Mouse (Mus musculus): Measurements from ENCODE around the gene Ehbp1. TPM values are rescaled to one million over a fixed set of nuclear protein-coding genes. Genes with fewer than 3 reads are reported as not detected.

The Ehbp1 gene
- polyA plus RNA-seq, 1 experiment: 2.2 TPM

DNA sequence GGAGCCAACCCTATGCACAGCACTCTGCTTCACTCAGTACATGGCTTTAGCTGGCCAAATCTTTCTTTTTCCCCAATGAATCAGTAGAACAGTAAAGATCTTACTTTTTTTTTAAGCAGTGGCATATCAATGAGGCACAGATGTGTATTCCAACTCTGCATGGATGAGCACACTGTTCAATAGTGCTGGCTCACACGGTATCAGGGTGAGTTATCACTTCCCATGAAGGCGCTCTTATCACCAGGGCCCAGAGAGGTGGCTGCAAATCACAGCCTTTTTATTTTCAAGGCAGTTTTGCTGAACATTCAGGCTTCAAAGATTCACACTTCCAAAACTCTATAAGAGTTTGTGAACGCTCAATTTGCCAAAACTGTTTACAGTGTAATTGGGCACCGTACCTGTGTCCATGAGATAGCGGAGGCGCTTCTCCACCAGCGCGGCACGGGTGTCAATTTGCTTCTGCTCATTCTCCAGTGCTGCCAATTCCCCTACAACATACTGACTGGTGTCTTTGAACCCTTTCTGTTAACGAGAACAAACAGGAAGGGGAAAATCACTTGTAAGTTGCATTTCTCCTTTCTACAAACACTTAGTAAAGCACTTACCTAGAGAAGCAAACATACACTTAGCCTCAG lies 288.9 kb downstream of the Ehbp1 start:
- no peaks in the 10 kb centered on the region for H3K79me3 ChIP-seq (ENCODE audit: low read depth)
- no peak for TF ChIP-seq USF1 (IDR thresholded peaks at IDR 0.05; ENCODE audit: low read depth)
- TF ChIP-seq MYOG (IDR thresholded peaks at IDR 0.05; ENCODE audit: control insufficient read depth, extremely low read depth, insufficient read length): no peak
- no peak for TF ChIP-seq MYOD1 (IDR thresholded peaks at IDR 0.05; ENCODE audit: control insufficient read depth, insufficient read length, low read depth)
- no peak for TF ChIP-seq CEBPB (IDR thresholded peaks at IDR 0.05; ENCODE audit: low read depth)
- no peak for TF ChIP-seq MAX (IDR thresholded peaks at IDR 0.05)
- no peak for TF ChIP-seq CTCF (IDR thresholded peaks at IDR 0.05; ENCODE audit: control insufficient read depth, insufficient read depth, insufficient read length)
- no peak for TF ChIP-seq FOSL1 (IDR thresholded peaks at IDR 0.05; ENCODE audit: insufficient read depth, low read length, poor library complexity, severe bottlenecking)

DNA sequence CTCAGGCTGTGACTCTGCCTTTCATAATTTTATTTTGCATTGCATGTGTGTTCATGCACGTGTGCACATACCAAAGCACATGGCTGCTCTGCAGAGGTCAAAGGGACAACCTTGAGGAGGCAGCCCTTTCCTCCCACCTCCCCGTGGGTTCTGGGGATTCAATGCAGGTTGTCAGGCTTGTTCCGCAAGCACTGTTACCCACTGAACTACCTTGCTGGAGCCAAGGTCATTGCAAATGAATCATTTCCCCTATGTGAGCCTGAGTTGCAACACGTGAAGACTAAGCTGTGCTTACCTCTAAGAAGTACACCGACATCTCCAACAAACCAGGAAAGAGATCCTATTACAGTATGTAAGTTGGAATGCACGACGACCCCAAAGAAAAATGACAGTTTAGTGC lies 291.2 kb downstream of the Ehbp1 start:
- H3K27me3 ChIP-seq (ENCODE audit: control insufficient read depth, insufficient read depth, insufficient read length): no peaks in the 10 kb centered on the region
- no peaks in the 10 kb centered on the region for H3K79me2 ChIP-seq (ENCODE audit: control insufficient read depth, insufficient read depth)
- H3ac ChIP-seq (ENCODE audit: control insufficient read depth, insufficient read length, low read depth): no peak overlapping the region
- H3K79me3 ChIP-seq (ENCODE audit: low read depth): no peaks in the 10 kb centered on the region
- no peaks in the 10 kb centered on the region for H3K36me3 ChIP-seq (ENCODE audit: control insufficient read depth, insufficient read depth)
- TF ChIP-seq CTCF (IDR thresholded peaks at IDR 0.05; ENCODE audit: control insufficient read depth, insufficient read depth, insufficient read length): no peak
- TF ChIP-seq MAX (IDR thresholded peaks at IDR 0.05): no peak
- H3K4me3 ChIP-seq (ENCODE audit: insufficient read depth, poor library complexity, severe bottlenecking): no peak overlapping the region

More for the DNA sequence above, 288.9 kb downstream of the Ehbp1 start:
- Histone ChIP-seq H3K79me2 (ENCODE audit: control insufficient read depth, insufficient read depth) (no peaks in the 10 kb centered on the region), H3K36me3 (ENCODE audit: control insufficient read depth, insufficient read depth) (no peaks in the 10 kb centered on the region), H3K27me3 (ENCODE audit: control insufficient read depth, insufficient read depth, insufficient read length) (no peaks in the 10 kb centered on the region), H3ac (ENCODE audit: control insufficient read depth, insufficient read length, low read depth) (no peak overlapping the region), H3K4me3 (ENCODE audit: insufficient read depth, poor library complexity, severe bottlenecking) (no peak overlapping the region)

DNA sequence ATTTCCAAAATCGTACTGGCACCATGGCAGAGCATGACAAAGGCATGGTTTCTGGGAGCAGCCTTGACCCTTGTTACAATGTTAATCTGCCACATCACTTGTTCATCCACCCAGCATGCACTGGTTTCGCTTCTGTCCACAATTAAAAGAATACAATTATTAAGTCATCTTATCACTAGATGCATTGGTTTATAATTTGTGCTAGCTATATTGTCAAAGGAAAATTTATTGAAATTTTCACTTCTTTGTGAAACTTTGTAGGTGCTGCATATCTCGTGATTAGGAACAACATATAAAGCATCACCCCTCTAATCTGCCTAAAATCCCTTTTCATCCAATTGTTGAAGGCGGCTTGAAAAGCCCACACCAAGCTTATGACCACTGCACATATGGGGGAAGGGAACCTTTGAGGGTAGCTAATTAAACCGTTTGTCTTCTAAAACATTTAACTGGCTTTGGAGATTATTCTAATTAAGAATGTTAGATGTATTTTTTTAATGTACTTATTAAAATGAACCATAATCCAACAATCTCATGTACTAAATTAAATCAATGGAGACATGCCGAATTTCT lies 302.2 kb downstream of the Ehbp1 start:
- TF ChIP-seq MYOD1 (IDR thresholded peaks at IDR 0.05; ENCODE audit: control insufficient read depth, insufficient read length, low read depth): no peak
- TF ChIP-seq CTCF (IDR thresholded peaks at IDR 0.05; ENCODE audit: control insufficient read depth, insufficient read depth, insufficient read length): no peak
- TF ChIP-seq MAX (IDR thresholded peaks at IDR 0.05): no peak
- no peak for TF ChIP-seq FOSL1 (IDR thresholded peaks at IDR 0.05; ENCODE audit: insufficient read depth, low read length, poor library complexity, severe bottlenecking)
- no peak for TF ChIP-seq USF1 (IDR thresholded peaks at IDR 0.05; ENCODE audit: low read depth)
- TF ChIP-seq MYOG (IDR thresholded peaks at IDR 0.05; ENCODE audit: control insufficient read depth, extremely low read depth, insufficient read length): no peak
- TF ChIP-seq CEBPB (IDR thresholded peaks at IDR 0.05; ENCODE audit: low read depth): no peak
- no peaks in the 10 kb centered on the region for H3K79me2 ChIP-seq (ENCODE audit: control insufficient read depth, insufficient read depth)
- no peaks in the 10 kb centered on the region for H3K79me3 ChIP-seq (ENCODE audit: low read depth)
- no peaks in the 10 kb centered on the region for H3K27me3 ChIP-seq (ENCODE audit: control insufficient read depth, insufficient read depth, insufficient read length)
- no peaks in the 10 kb centered on the region for H3K36me3 ChIP-seq (ENCODE audit: control insufficient read depth, insufficient read depth)
- H3K4me3 ChIP-seq (ENCODE audit: insufficient read depth, poor library complexity, severe bottlenecking): no peak overlapping the region
- H3ac ChIP-seq (ENCODE audit: control insufficient read depth, insufficient read length, low read depth): no peak overlapping the region

DNA sequence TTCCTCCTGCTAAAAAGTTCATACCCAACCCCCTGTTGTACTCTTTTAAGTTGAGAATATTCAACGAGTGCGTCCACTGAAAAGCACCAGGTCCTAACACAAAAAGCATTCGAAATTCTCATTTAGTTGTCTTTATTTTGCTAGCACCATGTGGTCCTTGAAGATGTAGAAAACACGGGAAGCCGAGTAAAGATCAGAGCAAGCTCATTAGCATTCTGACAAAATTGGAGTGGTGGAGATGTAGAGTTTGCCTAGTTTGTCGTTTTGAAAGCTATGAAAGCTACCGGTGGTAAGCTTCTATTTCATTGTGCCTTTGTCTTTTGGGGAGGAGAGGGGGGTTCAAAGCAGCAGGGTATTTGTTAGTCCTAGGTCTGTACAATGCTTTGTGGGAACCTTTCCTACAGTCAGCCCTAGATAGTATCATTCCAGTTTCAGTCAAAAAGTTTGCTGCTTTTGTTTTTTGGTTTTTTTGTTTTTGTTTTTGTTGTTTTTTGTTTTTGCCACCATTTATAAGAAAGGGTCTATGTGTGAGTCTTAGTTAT lies 307.5 kb downstream of the Ehbp1 start:
- no peaks in the 10 kb centered on the region for H3K36me3 ChIP-seq (ENCODE audit: control insufficient read depth, insufficient read depth)
- no peak for TF ChIP-seq MYOD1 (IDR thresholded peaks at IDR 0.05; ENCODE audit: control insufficient read depth, insufficient read length, low read depth)
- TF ChIP-seq CTCF (IDR thresholded peaks at IDR 0.05; ENCODE audit: control insufficient read depth, insufficient read depth, insufficient read length): no peak
- no peak for TF ChIP-seq CEBPB (IDR thresholded peaks at IDR 0.05; ENCODE audit: low read depth)
- TF ChIP-seq MYOG (IDR thresholded peaks at IDR 0.05; ENCODE audit: control insufficient read depth, extremely low read depth, insufficient read length): no peak
- TF ChIP-seq USF1 (IDR thresholded peaks at IDR 0.05; ENCODE audit: low read depth): no peak
- TF ChIP-seq MAX (IDR thresholded peaks at IDR 0.05): no peak
- no peak for TF ChIP-seq FOSL1 (IDR thresholded peaks at IDR 0.05; ENCODE audit: insufficient read depth, low read length, poor library complexity, severe bottlenecking)
- no peak overlapping the region for H3K4me3 ChIP-seq (ENCODE audit: insufficient read depth, poor library complexity, severe bottlenecking)
- H3K79me3 ChIP-seq (ENCODE audit: low read depth): no peaks in the 10 kb centered on the region
- H3ac ChIP-seq (ENCODE audit: control insufficient read depth, insufficient read length, low read depth): no peak overlapping the region
- no peaks in the 10 kb centered on the region for H3K79me2 ChIP-seq (ENCODE audit: control insufficient read depth, insufficient read depth)
- no peaks in the 10 kb centered on the region for H3K27me3 ChIP-seq (ENCODE audit: control insufficient read depth, insufficient read depth, insufficient read length)

DNA sequence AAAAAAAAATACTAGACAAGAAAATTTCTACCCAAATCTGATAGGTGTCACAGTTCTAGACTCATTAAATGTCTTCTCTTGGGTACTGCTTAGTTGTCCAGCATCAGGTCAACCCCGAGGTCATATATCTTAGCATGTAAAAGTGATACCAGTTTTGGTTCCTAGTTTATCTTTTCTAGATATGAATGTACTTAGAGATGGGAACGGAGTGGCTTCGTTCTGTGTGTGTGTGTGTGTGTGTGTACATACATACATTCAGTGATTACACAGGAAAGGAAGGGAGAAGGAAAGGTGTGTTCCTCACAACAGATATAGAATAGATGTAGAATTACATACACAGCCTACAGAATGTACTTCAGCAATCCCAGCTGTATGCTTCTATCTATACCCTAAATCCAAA lies 308.5 kb downstream of the Ehbp1 start:
- no peaks in the 10 kb centered on the region for H3K79me2 ChIP-seq (ENCODE audit: control insufficient read depth, insufficient read depth)
- H3ac ChIP-seq (ENCODE audit: control insufficient read depth, insufficient read length, low read depth): no peak overlapping the region
- TF ChIP-seq MYOD1 (IDR thresholded peaks at IDR 0.05; ENCODE audit: control insufficient read depth, insufficient read length, low read depth): no peak
- TF ChIP-seq CEBPB (IDR thresholded peaks at IDR 0.05; ENCODE audit: low read depth): no peak
- TF ChIP-seq MAX (IDR thresholded peaks at IDR 0.05): no peak
- TF ChIP-seq CTCF (IDR thresholded peaks at IDR 0.05; ENCODE audit: control insufficient read depth, insufficient read depth, insufficient read length): no peak
- TF ChIP-seq MYOG (IDR thresholded peaks at IDR 0.05; ENCODE audit: control insufficient read depth, extremely low read depth, insufficient read length): no peak
- TF ChIP-seq FOSL1 (IDR thresholded peaks at IDR 0.05; ENCODE audit: insufficient read depth, low read length, poor library complexity, severe bottlenecking): no peak
- TF ChIP-seq USF1 (IDR thresholded peaks at IDR 0.05; ENCODE audit: low read depth): no peak
- H3K79me3 ChIP-seq (ENCODE audit: low read depth): no peaks in the 10 kb centered on the region
- no peaks in the 10 kb centered on the region for H3K27me3 ChIP-seq (ENCODE audit: control insufficient read depth, insufficient read depth, insufficient read length)
- no peak overlapping the region for H3K4me3 ChIP-seq (ENCODE audit: insufficient read depth, poor library complexity, severe bottlenecking)
- H3K36me3 ChIP-seq (ENCODE audit: control insufficient read depth, insufficient read depth): no peaks in the 10 kb centered on the region

Data from C2C12 (cell line).